23 mouse cellular contexts compared by ENCODE assay signal in genomic region chr6:95676439-95676838, GRCm38 (mm10).
"Had no signal": no experiment of that assay in that cellular context is flagged by ENCODE, and none has a peak within 500 bp of the region (broad histone marks: within the 10 kb centered on the region; RNA-seq: fewer than 3 reads in every experiment).

No protein-coding gene starts in this region.

- H3K27ac ChIP-seq: gastrocnemius, adult 2 months; heart, embryonic 15.5 days; hindbrain, embryonic 10.5 days; hindbrain, embryonic 12.5 days; hindbrain, embryonic 14.5 days; intestine, embryonic 15.5 days; layer of hippocampus, adult 2 months; left cerebral cortex, adult 2 months; limb, embryonic 10.5 days; limb, embryonic 12.5 days; liver, embryonic 15.5 days had no signal

- DNase-seq: gastrocnemius, adult 2 months; gastrocnemius, postnatal 10 days; gastrocnemius, postnatal 25 days; heart, postnatal 4 days; kidney, adult 18-20 months; kidney, adult 8-10 months; kidney, postnatal 10 days; kidney, postnatal 25 days; kidney, postnatal 4 days had no signal

- H3K4me3 ChIP-seq: gastrocnemius, adult 2 months; heart, embryonic 15.5 days; hindbrain, embryonic 10.5 days; hindbrain, embryonic 12.5 days; intestine, embryonic 15.5 days; layer of hippocampus, adult 2 months; left cerebral cortex, adult 2 months; limb, embryonic 10.5 days; limb, embryonic 12.5 days; liver, embryonic 15.5 days had no signal

- H3K4me2 ChIP-seq: heart, embryonic 15.5 days; hindbrain, embryonic 12.5 days; hindbrain, embryonic 14.5 days; intestine, embryonic 15.5 days; limb, embryonic 12.5 days; liver, embryonic 15.5 days had no signal

- H3K9me3 ChIP-seq: hindbrain, embryonic 10.5 days; hindbrain, embryonic 12.5 days; intestine, embryonic 15.5 days; limb, embryonic 10.5 days; limb, embryonic 12.5 days; liver, embryonic 15.5 days had no signal

- H3K27me3 ChIP-seq: heart, embryonic 15.5 days; hindbrain, embryonic 12.5 days; intestine, embryonic 15.5 days; limb, embryonic 12.5 days; liver, embryonic 15.5 days had no signal

- H3K36me3 ChIP-seq: heart, embryonic 15.5 days; hindbrain, embryonic 12.5 days; intestine, embryonic 15.5 days; limb, embryonic 12.5 days had no signal

- H3K9ac ChIP-seq: heart, embryonic 15.5 days; hindbrain, embryonic 12.5 days; hindbrain, embryonic 14.5 days; intestine, embryonic 15.5 days; limb, embryonic 12.5 days; liver, embryonic 15.5 days had no signal

- ATAC-seq: forebrain, embryonic 16.5 days; hindbrain, embryonic 16.5 days; inflammation-experienced regulatory T-cells, adult 6 months; intestine, embryonic 15.5 days; intestine, postnatal 0 days had no signal
